Mouse (Mus musculus) layer of hippocampus, adult 18-20 months (tissue): Measurements from ENCODE around the gene Rplp0. TPM values are rescaled to one million over a fixed set of nuclear protein-coding genes. Genes with fewer than 3 reads are reported as not detected.
A peak's percentile ranks its signal among the peaks of the same experiment; 100 is the strongest.

Experiments used
- DNase-seq, 2 experiments: peaks; one replicate each; pipeline ENCODE4 v3.0.0; 2022; ENCODE audit warnings: low spot score in 2 of 2
- total RNA-seq, 2 experiments: library from RNA; stranded (reverse); gene quantifications; 2 replicates each; pipeline ENCODE4 v1.2.3; 2021

Rplp0 gene
- total RNA-seq, 2 experiments from 2014 or later = 210 to 218 TPM

- no peak for DNase-seq
Observed at GRCm38 (mm10) chr5:115525943-115526342, 33.3 kb upstream of the Rplp0 start.

- no peak for DNase-seq
Observed at GRCm38 (mm10) chr5:115526456-115527202, 32.6 kb upstream of the Rplp0 start.

- DNase-seq = no peak
Observed at GRCm38 (mm10) chr5:115528128-115528527, 31.1 kb upstream of the Rplp0 start.

- no peak for DNase-seq
Observed at GRCm38 (mm10) chr5:115529364-115529741, 29.9 kb upstream of the Rplp0 start.

GRCm38 (mm10) chr5:115529742-115530446 is 29.4 kb upstream of the Rplp0 start:
- no peak for DNase-seq

- DNase-seq = peak in 1 of 2 experiments; percentile 51
Observed at GRCm38 (mm10) chr5:115530447-115530809, 28.8 kb upstream of the Rplp0 start.

- DNase-seq = peak in 1 of 2 experiments; percentile 65
Observed at GRCm38 (mm10) chr5:115531671-115532270, 27.5 kb upstream of the Rplp0 start.

- no peak for DNase-seq
Observed at GRCm38 (mm10) chr5:115534290-115534731, 25.0 kb upstream of the Rplp0 start.

- no peak for DNase-seq
Observed at GRCm38 (mm10) chr5:115534856-115535255, 24.4 kb upstream of the Rplp0 start.

- no peak for DNase-seq
Observed at GRCm38 (mm10) chr5:115535635-115536034, 23.6 kb upstream of the Rplp0 start.

- no peak for DNase-seq
Observed at GRCm38 (mm10) chr5:115538017-115538692, 21.1 kb upstream of the Rplp0 start.

- peak; percentile 76 to 97 for DNase-seq
Observed at GRCm38 (mm10) chr5:115538693-115539043, 20.6 kb upstream of the Rplp0 start.

- no peak for DNase-seq
Observed at GRCm38 (mm10) chr5:115542635-115543384, 16.5 kb upstream of the Rplp0 start.

- peak; percentile 60 to 83 for DNase-seq
Observed at GRCm38 (mm10) chr5:115543509-115544253, 15.6 kb upstream of the Rplp0 start.

- DNase-seq = no peak
Observed at GRCm38 (mm10) chr5:115544655-115545185, 14.5 kb upstream of the Rplp0 start.

GRCm38 (mm10) chr5:115545636-115546035 is 13.6 kb upstream of the Rplp0 start:
- DNase-seq = peak in 1 of 2 experiments; percentile 39

GRCm38 (mm10) chr5:115546536-115546935 is 12.7 kb upstream of the Rplp0 start:
- DNase-seq = no peak

GRCm38 (mm10) chr5:115547014-115547413 is 12.3 kb upstream of the Rplp0 start:
- DNase-seq = no peak

GRCm38 (mm10) chr5:115547421-115547820 is 11.8 kb upstream of the Rplp0 start:
- no peak for DNase-seq
